Mouse (Mus musculus): Measurements from ENCODE around the gene Baz2a. TPM values are rescaled to one million over a fixed set of nuclear protein-coding genes. Genes with fewer than 3 reads are reported as not detected.

The Baz2a gene
- total and polyA plus RNA-seq, 3 experiments = 5.4 to 34.0 (median 12.8) TPM

GRCm38 (mm10) chr10:128128143-128128542, 36.8 kb downstream of the Baz2a start:
- in situ Hi-C loops (cut with MboI; ENCODE audit: low pct_ligation_motif_present, low pct_unique_long_range_greater_than_20kb, low sequenced_read_pairs) (no loop called here), dilution Hi-C loops (cut with MboI; ENCODE audit: extremely low pct_ligation_motif_present, extremely low pct_unique_long_range_greater_than_20kb, low sequenced_read_pairs) (no loop called here)
- peaks cover 67 to 92% of the 10 kb centered on the region in 2 experiments for H3K36me3 ChIP-seq (replicated peaks in 1 of 2; ENCODE audit: control insufficient read depth in 1 of 2, insufficient read depth in 1 of 2, low read length in 1 of 2)
- H3K27ac ChIP-seq (ENCODE audit: insufficient read depth, low read depth) = no peak overlapping the region
- TF ChIP-seq BHLHE40 (IDR thresholded peaks at IDR 0.05; ENCODE audit: low read depth, low read length) (no peak), MAFK (IDR thresholded peaks at IDR 0.05; ENCODE audit: insufficient replicate concordance, low read length) (no peak), ELF1 (IDR thresholded peaks at IDR 0.05; ENCODE audit: low read depth, low read length) (no peak), TCF12 (IDR thresholded peaks at IDR 0.05; ENCODE audit: low read depth, low read length) (no peak), UBTF (IDR thresholded peaks at IDR 0.05; ENCODE audit: low read depth, low read length) (no peak), IRF4 (IDR thresholded peaks at IDR 0.05; ENCODE audit: low read depth, low read length) (no peak), JUN (IDR thresholded peaks at IDR 0.05; ENCODE audit: insufficient read depth, low read depth, low read length) (no peak), SIN3A (IDR thresholded peaks at IDR 0.05; ENCODE audit: low read length) (no peak), CHD1 (IDR thresholded peaks at IDR 0.05; ENCODE audit: low read depth, low read length) (no peak), KAT2A (IDR thresholded peaks at IDR 0.05; ENCODE audit: insufficient replicate concordance, low read length) (no peak), E2F4 (IDR thresholded peaks at IDR 0.05; ENCODE audit: insufficient replicate concordance, low read depth, low read length) (no peak), ZKSCAN1 (IDR thresholded peaks at IDR 0.05; ENCODE audit: borderline replicate concordance, low read depth, low read length) (no peak), ZMIZ1 (IDR thresholded peaks at IDR 0.05; ENCODE audit: low read depth, low read length) (no peak), EP300 (IDR thresholded peaks at IDR 0.05; ENCODE audit: low read length) (no peak), JUND (conservative IDR thresholded peaks at IDR 0.05; ENCODE audit: low read depth, low read length) (no peak)
- H3K4me3 ChIP-seq (replicated peaks in 1 of 3; ENCODE audit: low read depth in 2 of 3, low read length in 2 of 3, poor library complexity in 1 of 3) = no peak overlapping the region
- H3K4me2 ChIP-seq (ENCODE audit: insufficient read depth, low read depth, poor library complexity, severe bottlenecking) = no peak overlapping the region
- no peak for DNase-seq (ENCODE audit: extremely low read depth)
- H3K9ac ChIP-seq (ENCODE audit: insufficient read depth, low read depth) = no peak overlapping the region
- no peaks in the 10 kb centered on the region for H3K27me3 ChIP-seq (replicated peaks)
- no peaks in the 10 kb centered on the region for H3K79me2 ChIP-seq (replicated peaks; ENCODE audit: control insufficient read depth, extremely low read depth, insufficient read depth, poor library complexity, severe bottlenecking)
- peaks cover 0 to 19% of the 10 kb centered on the region in 2 experiments; a peak in 2 of 4 replicates for H3K4me1 ChIP-seq (ENCODE audit: control insufficient read depth in 1 of 2, insufficient read depth in 2 of 2)
- no peaks in the 10 kb centered on the region for H3K9me3 ChIP-seq (replicated peaks; ENCODE audit: low read length)

- H3K4me3 ChIP-seq (replicated peaks in 1 of 3; ENCODE audit: low read depth in 2 of 3, low read length in 2 of 3, poor library complexity in 1 of 3) = no peak overlapping the region
- peaks cover 42 to 87% of the 10 kb centered on the region in 2 experiments for H3K36me3 ChIP-seq (replicated peaks in 1 of 2; ENCODE audit: control insufficient read depth in 1 of 2, insufficient read depth in 1 of 2, low read length in 1 of 2)
- in situ Hi-C loops (cut with MboI; ENCODE audit: low pct_ligation_motif_present, low pct_unique_long_range_greater_than_20kb, low sequenced_read_pairs) = no loop called here
These were observed 39.9 kb downstream of the Baz2a start for GRCm38 (mm10) chr10:128131297-128131696.

More at GRCm38 (mm10) chr10:128131297-128131696, 39.9 kb downstream of the Baz2a start:
- no peak for DNase-seq (ENCODE audit: extremely low read depth)
- dilution Hi-C loops (cut with MboI; ENCODE audit: extremely low pct_ligation_motif_present, extremely low pct_unique_long_range_greater_than_20kb, low sequenced_read_pairs) = no loop called here
- Histone ChIP-seq H3K4me1 (ENCODE audit: control insufficient read depth in 1 of 2, insufficient read depth in 2 of 2) (peaks cover 0 to 19% of the 10 kb centered on the region in 2 experiments; a peak in 2 of 4 replicates), H3K27me3 (replicated peaks) (no peaks in the 10 kb centered on the region), H3K9me3 (replicated peaks; ENCODE audit: low read length) (no peaks in the 10 kb centered on the region), H3K79me2 (replicated peaks; ENCODE audit: control insufficient read depth, extremely low read depth, insufficient read depth, poor library complexity, severe bottlenecking) (no peaks in the 10 kb centered on the region), H3K9ac (ENCODE audit: insufficient read depth, low read depth) (no peak overlapping the region), H3K27ac (ENCODE audit: insufficient read depth, low read depth) (no peak overlapping the region), H3K4me2 (ENCODE audit: insufficient read depth, low read depth, poor library complexity, severe bottlenecking) (no peak overlapping the region)
- TF ChIP-seq JUN (IDR thresholded peaks at IDR 0.05; ENCODE audit: insufficient read depth, low read depth, low read length) = no peak
- no peak for TF ChIP-seq PAX5 (IDR thresholded peaks at IDR 0.05; ENCODE audit: low read length)
- TF ChIP-seq ZMIZ1 (IDR thresholded peaks at IDR 0.05; ENCODE audit: low read depth, low read length) = no peak
- no peak for TF ChIP-seq POLR2A (IDR thresholded peaks at IDR 0.05; ENCODE audit: low read depth, low read length)
- TF ChIP-seq RAD21 (IDR thresholded peaks at IDR 0.05; ENCODE audit: low read depth, low read length) = no peak
- no peak for TF ChIP-seq CHD2 (IDR thresholded peaks at IDR 0.05; ENCODE audit: low read length)
- no peak for TF ChIP-seq ELF1 (IDR thresholded peaks at IDR 0.05; ENCODE audit: low read depth, low read length)
- TF ChIP-seq MXI1 (IDR thresholded peaks at IDR 0.05; ENCODE audit: low read depth, low read length) = no peak
- TF ChIP-seq EP300 (IDR thresholded peaks at IDR 0.05; ENCODE audit: low read length) = no peak
- no peak for TF ChIP-seq CTCF (conservative IDR thresholded peaks at IDR 0.05 in 1 of 2, IDR thresholded peaks at IDR 0.05 in 1 of 2; ENCODE audit: low read depth in 2 of 2, low read length in 2 of 2)
- no peak for TF ChIP-seq KAT2A (IDR thresholded peaks at IDR 0.05; ENCODE audit: insufficient replicate concordance, low read length)
- no peak for TF ChIP-seq NELFE (IDR thresholded peaks at IDR 0.05; ENCODE audit: low read depth, low read length)
- no peak for TF ChIP-seq USF1 (IDR thresholded peaks at IDR 0.05; ENCODE audit: low read depth, low read length)
- TF ChIP-seq TBP (conservative IDR thresholded peaks at IDR 0.05; ENCODE audit: low read depth, low read length) = no peak
- no peak for TF ChIP-seq ETS1 (conservative IDR thresholded peaks at IDR 0.05; ENCODE audit: low read depth, low read length)
- TF ChIP-seq E2F4 (IDR thresholded peaks at IDR 0.05; ENCODE audit: insufficient replicate concordance, low read depth, low read length) = no peak
- no peak for TF ChIP-seq NRF1 (IDR thresholded peaks at IDR 0.05; ENCODE audit: low read depth, low read length)
- TF ChIP-seq CHD1 (IDR thresholded peaks at IDR 0.05; ENCODE audit: low read depth, low read length) = no peak
- TF ChIP-seq POLR2AphosphoS2 (IDR thresholded peaks at IDR 0.05; ENCODE audit: low read depth, low read length) = no peak
- no peak for TF ChIP-seq SIN3A (IDR thresholded peaks at IDR 0.05; ENCODE audit: low read length)

Measured in CH12.LX (cell line).